Mouse (Mus musculus): ENCODE measurements around the gene Lamc2. TPM values are rescaled to one million over a fixed set of nuclear protein-coding genes. Genes with fewer than 3 reads are reported as not detected.
A peak's percentile ranks its signal among the peaks of the same experiment; 100 is the strongest.

Lamc2 gene
- total and polyA plus RNA-seq, 2 experiments: 0.05 to 0.18 TPM

DNA sequence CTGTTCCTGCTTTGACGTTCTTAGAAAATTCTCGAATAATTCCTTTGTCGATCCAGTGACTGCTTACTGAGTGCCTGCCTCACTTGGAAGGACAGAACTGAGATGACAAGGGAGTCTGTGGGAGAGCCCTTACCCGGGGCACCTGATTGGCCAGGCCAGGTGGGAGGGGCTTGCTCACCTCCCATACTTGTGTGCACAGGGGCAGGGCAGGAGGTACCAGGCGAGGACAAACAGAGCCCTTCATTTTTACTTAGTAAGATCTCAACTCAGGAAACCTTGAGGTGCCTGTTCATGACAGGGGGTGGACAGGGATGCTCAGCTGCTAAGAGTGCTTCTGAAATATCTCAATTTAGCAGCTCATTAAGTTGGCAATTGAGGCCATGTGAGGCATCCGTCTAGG lies 110.3 kb downstream of the Lamc2 start:
- no peaks in the 10 kb centered on the region for H3K36me3 ChIP-seq (ENCODE audit: control insufficient read depth, insufficient read depth, low read length)
- no peaks in the 10 kb centered on the region for H3K27me3 ChIP-seq (ENCODE audit: control insufficient read depth, insufficient read depth, low read length)
- DNase-seq (ENCODE audit: extremely low read depth, low read depth, low spot score): no peak
- TF ChIP-seq CTCF (IDR thresholded peaks at IDR 0.05; ENCODE audit: low read depth, low read length) (no peak), POLR2A (IDR thresholded peaks at IDR 0.05; ENCODE audit: extremely low read depth, insufficient read depth, low read length) (no peak)
- no peak overlapping the region for H3K9ac ChIP-seq (ENCODE audit: low read depth, low read length)
- WGBS: 49% methylated on average over 6 of the region's 6 CpGs
- peaks cover 2% of the 10 kb centered on the region; the same call in 1 of the 2 replicates for H3K4me1 ChIP-seq (ENCODE audit: control insufficient read depth, insufficient read depth, low read length)
- no peaks in the 10 kb centered on the region for H3K79me2 ChIP-seq (ENCODE audit: control insufficient read depth, insufficient read depth, low read length)
- H3K27ac ChIP-seq (replicated peaks; ENCODE audit: insufficient read depth, low read depth, low read length): no peak overlapping the region
- H3K4me3 ChIP-seq (ENCODE audit: insufficient read depth, low read depth, low read length): no peak overlapping the region

DNA sequence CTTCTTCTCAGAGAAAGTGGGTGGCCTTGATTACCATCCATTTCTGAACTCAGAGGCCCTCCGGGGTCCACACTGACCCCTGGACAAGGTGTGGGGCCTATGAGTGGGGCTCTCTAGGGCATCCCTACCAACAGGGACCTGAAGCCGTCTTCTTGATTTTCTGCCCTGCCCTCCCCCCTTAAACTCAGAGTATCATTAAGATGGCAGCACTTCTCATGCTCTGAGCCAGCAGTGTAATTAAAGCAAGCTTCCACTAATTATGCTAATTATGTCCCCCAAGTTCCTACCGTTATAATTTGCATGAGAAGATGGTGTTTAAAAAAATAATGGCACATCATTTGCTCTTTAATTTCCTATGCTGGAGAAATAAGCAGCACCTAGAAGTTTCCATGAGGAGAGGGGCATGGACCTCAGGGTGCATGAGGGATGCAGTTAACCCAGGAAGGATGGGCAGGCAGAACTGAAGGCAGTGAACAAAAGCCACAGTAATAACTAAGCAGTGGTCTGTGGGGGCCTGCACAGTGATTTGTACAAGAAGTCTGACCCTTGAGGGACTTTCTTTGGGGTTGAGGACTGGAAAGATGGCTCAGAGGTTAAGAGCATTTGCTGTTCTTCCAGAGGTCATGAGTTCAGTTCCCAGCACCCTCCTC lies 111.0 kb downstream of the Lamc2 start:
- WGBS: 91% methylated on average over 3 of the region's 3 CpGs

DNA sequence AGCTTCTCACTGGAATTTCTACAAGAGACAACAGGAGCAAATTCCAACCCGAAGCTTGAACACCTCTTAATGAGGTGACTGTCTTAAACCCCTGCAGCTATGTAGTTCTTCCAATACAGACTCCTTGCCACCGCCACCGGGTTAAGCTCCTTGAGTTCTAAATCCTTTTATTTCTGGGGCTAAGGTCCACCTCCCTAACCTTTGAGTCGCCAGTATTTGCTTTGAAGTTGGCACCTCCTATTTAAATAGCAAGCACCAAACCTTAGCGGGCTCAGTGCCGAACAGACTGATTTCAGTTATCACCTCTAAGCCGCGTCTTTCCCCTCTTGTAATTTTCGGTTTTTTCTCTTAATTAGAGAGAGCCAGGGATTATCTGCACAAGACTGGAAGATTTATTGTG lies 112.8 kb downstream of the Lamc2 start:
- 10% methylated on average over 9 of the region's 9 CpGs for WGBS
- H3K36me3 ChIP-seq (ENCODE audit: control insufficient read depth, insufficient read depth, low read length): no peaks in the 10 kb centered on the region
- H3K9ac ChIP-seq (ENCODE audit: low read depth, low read length): no peak overlapping the region
- no peaks in the 10 kb centered on the region for H3K79me2 ChIP-seq (ENCODE audit: control insufficient read depth, insufficient read depth, low read length)
- H3K27me3 ChIP-seq (ENCODE audit: control insufficient read depth, insufficient read depth, low read length): no peaks in the 10 kb centered on the region
- DNase-seq (ENCODE audit: extremely low read depth, low read depth, low spot score): peak; percentile 83
- no peak for TF ChIP-seq POLR2A (IDR thresholded peaks at IDR 0.05; ENCODE audit: extremely low read depth, insufficient read depth, low read length)
- no peak for TF ChIP-seq CTCF (IDR thresholded peaks at IDR 0.05; ENCODE audit: low read depth, low read length)
- H3K4me3 ChIP-seq (ENCODE audit: insufficient read depth, low read depth, low read length): peak overlapping the region; percentile 17; the same call in 1 of the 2 replicates
- H3K27ac ChIP-seq (replicated peaks; ENCODE audit: insufficient read depth, low read depth, low read length): 0 out of 2 replicates have a peak overlapping the region, but pooled peaks have one; percentile 5
- H3K4me1 ChIP-seq (ENCODE audit: control insufficient read depth, insufficient read depth, low read length): peaks cover 3% of the 10 kb centered on the region

More for the DNA sequence above, 111.0 kb downstream of the Lamc2 start:
- no peaks in the 10 kb centered on the region for H3K79me2 ChIP-seq (ENCODE audit: control insufficient read depth, insufficient read depth, low read length)
- no peak for DNase-seq (ENCODE audit: extremely low read depth, low read depth, low spot score)
- no peak overlapping the region for H3K4me3 ChIP-seq (ENCODE audit: insufficient read depth, low read depth, low read length)
- H3K27ac ChIP-seq (replicated peaks; ENCODE audit: insufficient read depth, low read depth, low read length): no peak overlapping the region
- peaks cover 2% of the 10 kb centered on the region; the same call in 1 of the 2 replicates for H3K4me1 ChIP-seq (ENCODE audit: control insufficient read depth, insufficient read depth, low read length)
- no peak overlapping the region for H3K9ac ChIP-seq (ENCODE audit: low read depth, low read length)
- no peaks in the 10 kb centered on the region for H3K27me3 ChIP-seq (ENCODE audit: control insufficient read depth, insufficient read depth, low read length)
- no peaks in the 10 kb centered on the region for H3K36me3 ChIP-seq (ENCODE audit: control insufficient read depth, insufficient read depth, low read length)
- TF ChIP-seq CTCF (IDR thresholded peaks at IDR 0.05; ENCODE audit: low read depth, low read length) (no peak), POLR2A (IDR thresholded peaks at IDR 0.05; ENCODE audit: extremely low read depth, insufficient read depth, low read length) (no peak)

Other genes starting within 250 kb of the Lamc2 start
- 0.18 and 0.20 TPM in 2 replicates for gene Nmnat2, start 231.5 kb downstream of the Lamc2 start, total RNA-seq (2014; rRNA removed)
- gene Nmnat2, start 231.5 kb downstream of the Lamc2 start, polyA plus RNA-seq (2012; rRNA removed): 0.10 and 0.23 TPM in 2 replicates
- gene Lamc1, start 146.3 kb upstream of the Lamc2 start, total RNA-seq (2014; rRNA removed): 8.1 and 9.1 TPM in 2 replicates
- 9.8 and 11.5 TPM in 2 replicates for gene Lamc1, start 146.3 kb upstream of the Lamc2 start, polyA plus RNA-seq (2012; rRNA removed)
- 0.27 TPM in 1 of 2 replicates, not detected in the other for gene Shcbp1l, start 238.7 kb upstream of the Lamc2 start, total RNA-seq (2014; rRNA removed)
- not detected in 2 replicates for gene Shcbp1l, start 238.7 kb upstream of the Lamc2 start, polyA plus RNA-seq (2012; rRNA removed)